Mouse (Mus musculus): Measurements from ENCODE around the gene Itch.
"Not testable (repeated sequence)": the region's sequence is repeated elsewhere in the genome, so short reads cannot be mapped to it uniquely, and the experiment has no call there.

Itch gene

GRCm38 (mm10) chr2:155133011-155133976, at the start of gene Itch:
TSS of gene Itch (plus strand) at chr2:155133509.
- DNase-seq (ENCODE audit: extremely low read depth, low read depth, low spot score): peak; percentile 49

GRCm38 (mm10) chr2:155084546-155084945, 48.8 kb upstream of the Itch start:
- DNase-seq (ENCODE audit: extremely low read depth, low read depth, low spot score): no peak

- DNase-seq (ENCODE audit: extremely low read depth, low read depth, low spot score): no peak
Observed at GRCm38 (mm10) chr2:155086328-155086727, 47.0 kb upstream of the Itch start.

GRCm38 (mm10) chr2:155088264-155088663, 45.0 kb upstream of the Itch start:
- no peak for DNase-seq (ENCODE audit: extremely low read depth, low read depth, low spot score)

GRCm38 (mm10) chr2:155090909-155091742, 42.2 kb upstream of the Itch start:
- DNase-seq (ENCODE audit: extremely low read depth, low read depth, low spot score): no peak

GRCm38 (mm10) chr2:155091743-155092075, 41.6 kb upstream of the Itch start:
- no peak for DNase-seq (ENCODE audit: extremely low read depth, low read depth, low spot score)

- DNase-seq (ENCODE audit: extremely low read depth, low read depth, low spot score): no peak
Observed at GRCm38 (mm10) chr2:155093418-155093817, 39.9 kb upstream of the Itch start.

GRCm38 (mm10) chr2:155098720-155099380, 34.5 kb upstream of the Itch start:
- DNase-seq (ENCODE audit: extremely low read depth, low read depth, low spot score): no peak

GRCm38 (mm10) chr2:155099421-155099820, 33.9 kb upstream of the Itch start:
- DNase-seq (ENCODE audit: extremely low read depth, low read depth, low spot score): no peak

GRCm38 (mm10) chr2:155099994-155100795, 33.1 kb upstream of the Itch start:
- DNase-seq (ENCODE audit: extremely low read depth, low read depth, low spot score): no peak

- no peak for DNase-seq (ENCODE audit: extremely low read depth, low read depth, low spot score)
Observed at GRCm38 (mm10) chr2:155100796-155101259, 32.5 kb upstream of the Itch start.

- DNase-seq (ENCODE audit: extremely low read depth, low read depth, low spot score): no peak
Observed at GRCm38 (mm10) chr2:155101761-155102181, 31.5 kb upstream of the Itch start.

GRCm38 (mm10) chr2:155103607-155104006, 29.7 kb upstream of the Itch start:
- DNase-seq (ENCODE audit: extremely low read depth, low read depth, low spot score): no peak

- not testable (repeated sequence) for DNase-seq (ENCODE audit: extremely low read depth, low read depth, low spot score)
Observed at GRCm38 (mm10) chr2:155107276-155107675, 26.0 kb upstream of the Itch start.

- no peak for DNase-seq (ENCODE audit: extremely low read depth, low read depth, low spot score)
Observed at GRCm38 (mm10) chr2:155115216-155115830, 18.0 kb upstream of the Itch start.

- DNase-seq (ENCODE audit: extremely low read depth, low read depth, low spot score): no peak
Observed at GRCm38 (mm10) chr2:155133977-155134860, 910 bp downstream of the Itch start.

- DNase-seq (ENCODE audit: extremely low read depth, low read depth, low spot score): no peak
Observed at GRCm38 (mm10) chr2:155135092-155135491, 1.8 kb downstream of the Itch start.

- no peak for DNase-seq (ENCODE audit: extremely low read depth, low read depth, low spot score)
Observed at GRCm38 (mm10) chr2:155135534-155135933, 2.2 kb downstream of the Itch start.

- no peak for DNase-seq (ENCODE audit: extremely low read depth, low read depth, low spot score)
Observed at GRCm38 (mm10) chr2:155140986-155141385, 7.7 kb downstream of the Itch start.
